Mouse (Mus musculus) thymus, postnatal 25 days (tissue): ENCODE measurements around the gene Gm38394.

Source experiments
- DNase-seq: peaks from one replicate; pipeline ENCODE4 v3.0.0; 2022

The Gm38394 gene

DNA sequence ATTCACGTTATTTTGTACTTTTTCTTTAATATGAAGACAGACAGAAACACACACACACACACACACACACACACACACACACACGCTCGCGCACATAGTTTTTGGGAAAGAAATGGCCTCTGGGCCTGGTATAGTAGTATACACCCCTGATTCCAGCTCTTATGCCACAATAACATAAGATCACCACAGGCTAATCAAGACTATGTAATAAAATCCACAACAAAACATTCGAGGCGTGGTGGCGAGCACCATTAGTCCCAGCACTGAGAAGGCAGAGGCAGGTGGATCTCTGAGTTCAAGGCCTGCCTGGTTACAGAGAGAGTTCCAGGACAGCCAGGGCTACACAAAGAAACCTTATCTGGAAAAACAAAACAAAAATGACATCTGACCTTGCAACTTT lies 1.8 kb upstream of the Gm38394 start:
- no peak for DNase-seq

DNA sequence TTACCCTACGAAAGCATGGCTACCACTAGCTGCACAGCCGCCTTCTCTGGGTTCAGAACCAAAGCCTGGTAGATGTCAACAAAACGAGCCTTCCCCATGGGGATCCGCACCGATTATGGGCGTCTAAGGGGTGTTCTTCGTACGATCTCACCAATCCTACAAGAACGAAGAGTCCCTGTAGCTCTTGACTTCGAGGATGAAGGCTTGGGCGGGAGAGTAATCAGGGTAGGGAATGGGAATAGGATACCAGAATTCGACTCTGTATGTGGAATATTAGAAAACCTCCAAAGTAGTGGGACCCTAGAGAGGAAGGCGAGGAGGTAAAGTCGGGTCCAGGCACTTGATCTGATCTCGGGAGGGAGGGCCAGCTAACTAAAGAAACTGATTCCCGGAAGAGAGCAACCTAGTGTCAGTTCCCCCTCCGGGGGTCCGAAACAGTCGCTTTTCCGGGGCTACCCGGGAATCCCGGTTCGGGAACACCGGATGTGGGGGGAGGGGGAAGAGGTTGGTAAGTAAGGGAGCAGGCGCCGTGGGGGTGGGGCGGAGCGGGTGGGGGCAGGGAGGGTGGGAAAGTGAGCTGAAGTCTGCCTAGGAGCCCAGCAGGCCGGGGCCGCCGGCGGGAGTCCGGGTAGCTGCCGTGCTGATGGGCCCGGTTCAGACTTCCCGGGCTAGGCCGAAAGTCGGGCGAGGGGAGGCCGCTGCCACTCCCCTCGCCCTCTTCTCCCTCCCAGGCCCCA lies 484 bp downstream of the Gm38394 start, which contains the start of gene Zbed6:
Gene Zbed6, minus strand, starts transcription at position 420 of the 737 bp plus-strand sequence.
- peak; percentile 62 for DNase-seq

DNA sequence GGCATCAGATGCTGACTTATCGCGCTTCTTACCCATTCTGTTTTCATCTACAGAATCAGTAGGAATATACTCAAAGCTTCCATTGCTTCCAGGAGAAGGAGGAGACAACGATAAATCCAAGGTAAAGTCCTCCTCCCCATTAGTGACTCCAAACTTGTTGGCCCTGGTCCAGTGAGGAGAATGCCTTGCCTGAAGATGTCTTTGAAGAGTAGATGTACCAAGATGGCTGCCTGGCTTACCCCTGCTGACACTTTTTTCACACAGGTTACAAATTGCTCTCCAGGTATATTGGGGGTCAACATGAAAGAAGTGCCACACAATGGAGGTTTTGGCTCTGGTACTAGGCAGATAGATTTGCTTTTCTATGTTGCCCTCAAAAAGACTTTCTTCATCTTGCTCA lies 2.2 kb downstream of the Gm38394 start:
- no peak for DNase-seq

DNA sequence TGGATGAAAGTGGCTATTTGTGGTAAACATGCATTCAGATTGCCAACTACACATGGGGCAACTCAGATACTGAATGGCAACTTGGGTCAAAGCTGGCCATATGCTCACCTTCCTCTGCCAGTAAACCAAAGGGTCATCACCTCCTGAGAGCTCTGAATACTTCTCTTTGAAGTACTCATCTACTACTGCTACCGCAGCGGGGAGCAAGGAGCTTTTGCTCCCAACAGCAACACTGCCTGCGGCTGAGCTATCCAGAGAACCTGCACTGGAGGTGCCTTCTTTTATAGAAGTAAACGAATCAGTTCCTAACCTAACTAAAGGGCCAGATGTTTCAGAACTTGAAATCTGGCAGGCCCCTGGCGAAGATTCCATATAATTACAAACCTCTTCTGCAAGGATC lies 4.3 kb downstream of the Gm38394 start:
- no peak for DNase-seq

DNA sequence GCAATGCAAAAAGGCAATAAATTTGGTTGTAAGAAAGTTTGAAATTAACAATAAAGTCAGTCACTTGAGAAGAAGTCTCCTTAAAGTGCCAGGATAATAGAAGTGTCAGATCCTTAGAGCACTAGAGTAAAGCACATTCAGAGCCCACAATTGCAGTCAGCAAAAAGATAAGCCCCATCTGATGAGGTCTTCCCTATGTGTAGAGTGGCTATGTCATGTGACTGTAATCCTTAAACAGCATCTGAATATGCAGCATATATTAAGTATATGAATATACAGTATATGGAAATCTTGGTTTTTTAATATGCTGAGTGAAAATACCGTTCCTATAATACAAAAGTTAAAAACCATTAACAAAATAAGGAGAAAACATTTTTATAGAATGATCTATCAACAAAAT lies 8.1 kb downstream of the Gm38394 start:
- no peak for DNase-seq

- no peak for DNase-seq
Observed at GRCm38 (mm10) chr1:133650288-133651055, 10.6 kb downstream of the Gm38394 start.

GRCm38 (mm10) chr1:133645652-133646051 lies 15.5 kb downstream of the Gm38394 start:
- no peak for DNase-seq

GRCm38 (mm10) chr1:133641163-133641562 lies 20.0 kb downstream of the Gm38394 start:
- no peak for DNase-seq

DNA sequence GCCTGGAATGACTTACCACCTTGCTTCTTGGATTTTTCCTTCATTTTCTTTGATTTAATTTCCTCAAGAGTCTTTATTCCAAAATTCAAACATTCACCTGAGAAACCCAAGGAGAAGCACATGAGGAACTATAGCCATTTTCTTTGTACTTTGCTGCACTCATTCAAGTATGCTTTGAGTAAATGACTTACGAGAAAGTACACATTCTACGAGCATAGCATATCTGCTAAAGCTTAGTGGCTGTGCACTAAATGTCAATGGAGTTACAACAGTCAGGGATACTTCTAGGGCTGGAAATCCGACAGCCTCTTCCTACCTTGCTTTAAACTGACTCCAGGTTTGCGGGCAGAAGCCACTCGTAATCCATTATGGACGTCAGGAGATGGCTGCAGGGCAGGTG lies 22.6 kb downstream of the Gm38394 start:
- DNase-seq: no peak

DNA sequence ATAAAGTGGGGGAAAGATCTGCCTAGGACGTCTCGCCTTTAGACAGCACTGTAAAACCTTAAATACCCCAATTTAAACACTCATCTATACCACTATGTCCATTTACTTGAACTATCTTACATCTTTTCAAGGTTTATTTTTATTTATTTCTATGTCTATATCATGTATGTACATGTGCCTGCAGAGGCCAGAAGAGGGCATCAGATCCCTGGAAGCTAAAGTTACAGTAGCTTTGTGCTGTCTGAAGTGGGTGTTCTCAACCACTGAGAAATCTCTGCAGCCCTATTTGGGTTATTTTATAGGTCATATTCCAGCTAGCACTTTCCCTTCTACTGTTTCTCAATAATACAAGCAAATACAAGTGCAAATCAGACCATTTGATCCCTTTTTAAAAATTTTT lies 28.9 kb downstream of the Gm38394 start:
- DNase-seq: no peak

GRCm38 (mm10) chr1:133625052-133625451 lies 36.1 kb downstream of the Gm38394 start:
- DNase-seq: no peak

DNA sequence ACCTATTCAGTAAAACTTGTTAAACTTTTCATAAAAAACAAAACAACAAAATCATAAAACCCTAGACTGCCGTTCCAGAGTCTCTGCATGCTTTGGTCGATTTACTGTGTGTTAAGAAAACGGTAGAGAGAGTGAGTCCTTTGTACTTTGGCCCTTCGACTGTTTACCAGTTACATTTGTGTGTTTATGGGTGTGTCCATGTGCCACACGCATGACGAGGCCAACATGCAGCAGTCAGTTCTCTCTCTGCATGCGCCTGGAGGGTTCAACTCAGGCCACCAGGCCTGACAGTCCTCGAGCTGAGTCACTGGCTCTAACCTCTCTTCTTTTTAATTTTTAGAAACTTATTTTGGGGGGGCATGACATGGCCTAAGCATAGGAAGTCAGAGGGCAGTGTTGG lies 42.8 kb downstream of the Gm38394 start:
- no peak for DNase-seq

DNA sequence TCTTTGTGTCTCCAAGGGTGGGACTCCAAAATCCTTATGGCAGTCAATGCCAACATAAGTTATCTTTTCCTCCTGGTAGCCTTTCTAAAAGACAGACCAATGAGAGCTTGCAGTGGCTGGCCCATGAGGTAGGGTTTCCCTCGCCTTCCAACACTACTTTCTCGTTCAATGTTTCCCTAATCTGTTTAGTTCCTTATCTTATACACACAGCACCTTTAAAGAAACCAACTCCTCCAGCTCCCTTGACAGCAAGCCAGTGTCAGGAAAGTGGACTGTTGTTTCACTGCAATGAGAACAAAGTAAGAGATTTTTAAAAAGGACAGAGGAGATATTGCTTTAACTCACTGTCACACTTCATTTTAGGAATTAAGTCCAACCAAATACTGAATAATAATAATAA lies 43.2 kb downstream of the Gm38394 start:
- no peak for DNase-seq

GRCm38 (mm10) chr1:133613817-133614216 lies 47.3 kb downstream of the Gm38394 start:
- peak; percentile 10 for DNase-seq

- DNase-seq: no peak
Observed at GRCm38 (mm10) chr1:133611436-133611835, 49.7 kb downstream of the Gm38394 start.

- DNase-seq: no peak
Observed at GRCm38 (mm10) chr1:133610601-133611000, 50.5 kb downstream of the Gm38394 start.

DNA sequence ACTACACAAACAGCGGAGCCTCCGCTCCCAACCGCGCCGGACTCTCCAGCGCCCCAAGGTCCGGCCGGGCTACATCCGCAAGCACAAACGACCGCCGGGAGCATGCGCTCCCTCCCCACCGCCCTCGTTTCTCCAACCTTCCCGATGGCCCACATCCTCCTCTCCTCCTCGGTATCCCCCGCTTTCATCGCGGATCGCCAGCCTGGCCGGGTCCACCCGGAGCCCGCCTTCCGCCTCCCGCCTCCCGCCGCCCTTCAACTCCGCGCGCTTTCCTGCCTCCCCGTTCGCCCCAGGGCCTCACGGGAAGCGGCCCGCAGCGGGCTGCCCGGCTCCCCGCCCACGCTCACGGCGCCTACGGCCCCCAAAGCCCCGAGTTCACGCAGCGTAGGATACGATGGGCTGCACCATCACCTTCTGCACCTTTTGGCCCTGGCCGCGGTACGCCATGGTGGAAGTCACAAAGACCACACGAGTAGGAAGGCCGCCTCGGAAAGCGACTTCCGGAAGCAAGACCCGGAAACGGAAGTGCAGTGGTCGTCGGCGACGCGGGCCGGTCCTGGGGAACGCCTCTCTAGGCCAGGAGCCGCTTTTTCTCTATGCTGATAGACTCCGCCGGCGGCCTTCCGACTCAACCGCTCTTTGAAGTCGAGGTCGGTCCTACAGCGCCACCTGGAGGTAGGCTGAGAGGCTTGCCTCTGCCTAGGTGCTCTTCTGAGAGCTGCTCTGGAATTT lies 51.2 kb downstream of the Gm38394 start, which contains the start of gene Snrpe:
Gene Snrpe, minus strand, starts transcription at position 521 of the 732 bp plus-strand sequence.
- DNase-seq: peak; percentile 98

- DNase-seq: no peak
Observed at GRCm38 (mm10) chr1:133603174-133603573, 57.9 kb downstream of the Gm38394 start.

DNA sequence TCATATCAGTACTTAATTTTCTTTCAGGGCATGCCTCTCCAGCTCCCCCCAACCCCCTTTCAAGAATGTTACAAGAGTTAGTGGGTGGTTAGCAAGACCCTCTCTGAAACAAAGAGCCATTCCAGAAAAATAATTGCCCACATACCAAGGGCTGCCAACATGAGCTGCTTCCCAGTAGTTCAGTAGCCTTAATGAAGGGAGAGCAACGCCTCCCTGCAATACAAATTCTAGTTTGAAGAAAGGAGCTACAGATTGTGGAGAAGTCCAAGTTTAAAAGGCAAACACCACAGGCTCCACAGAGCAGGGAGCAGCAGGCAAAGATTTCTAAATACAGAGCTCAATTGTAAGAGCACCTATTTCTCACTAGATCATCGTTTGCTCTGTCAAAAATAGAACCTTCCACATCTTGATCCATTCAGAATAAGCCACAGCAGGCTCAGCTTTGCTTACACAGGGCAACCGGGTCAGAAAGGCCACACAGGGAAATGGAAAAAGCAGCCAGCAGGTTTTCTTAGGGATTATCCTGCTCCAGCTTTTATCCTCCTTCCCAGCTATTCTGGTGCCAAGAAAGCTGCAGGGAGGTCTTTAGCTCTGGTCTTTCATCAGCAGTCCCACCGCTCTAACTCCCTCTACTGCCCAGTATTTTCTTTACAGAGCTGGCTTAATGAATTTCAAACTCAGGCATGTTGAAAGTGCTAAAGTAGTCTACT lies 64.7 kb downstream of the Gm38394 start:
- DNase-seq: no peak

DNA sequence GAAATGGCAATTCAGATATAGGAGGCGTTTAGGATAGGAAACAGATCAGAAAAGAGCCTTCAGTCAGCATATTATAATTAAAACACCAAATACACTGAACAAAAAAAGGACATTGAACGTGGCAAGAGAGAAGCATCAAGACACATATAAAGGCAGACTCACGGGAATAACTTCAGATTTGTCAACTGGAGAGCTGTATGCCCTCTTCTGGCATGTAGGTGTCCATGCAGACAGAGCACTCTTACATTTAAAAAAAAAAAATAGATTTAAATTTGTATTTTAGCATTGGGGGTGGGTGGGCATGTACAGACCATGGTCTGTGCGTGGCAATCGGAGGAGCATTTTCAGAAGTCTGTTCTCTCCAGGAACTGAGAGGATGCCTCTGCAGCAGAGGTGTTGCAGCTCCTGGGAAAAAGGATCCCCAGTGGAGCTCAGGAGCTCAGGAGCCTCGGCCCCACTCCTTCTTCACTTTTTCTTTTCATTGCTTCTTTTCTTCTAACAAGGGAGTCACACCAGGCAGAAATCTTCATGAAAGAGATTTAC lies 75.1 kb downstream of the Gm38394 start:
- DNase-seq: no peak

DNA sequence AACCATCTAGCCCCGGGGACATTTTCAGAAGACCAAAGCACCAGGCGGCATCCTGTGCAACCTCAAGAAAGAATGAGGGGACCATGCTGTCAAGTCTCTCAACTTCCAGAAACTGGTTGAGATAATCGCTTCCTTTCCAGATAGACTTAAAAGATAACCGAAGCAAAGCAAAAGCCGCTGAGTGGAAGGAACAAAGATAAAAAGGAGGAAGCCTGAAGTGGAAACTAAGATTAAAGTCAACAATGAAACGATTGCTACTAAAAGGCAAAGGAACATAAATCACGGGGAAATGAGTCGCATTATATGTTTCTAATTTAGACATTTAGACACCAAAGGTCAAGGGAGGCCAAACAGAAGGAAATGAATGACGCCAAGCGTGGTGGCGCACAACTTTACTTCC lies 89.8 kb downstream of the Gm38394 start:
- DNase-seq: no peak
